Mouse (Mus musculus) left cerebral cortex, adult 2 months (tissue): ENCODE results near the gene Cog7. TPM values are rescaled to one million over a fixed set of nuclear protein-coding genes. Genes with fewer than 3 reads are reported as not detected.

Source experiments
- DNase-seq, 2 experiments: peaks; one replicate each; pipeline ENCODE4 v3.0.0; 2021 to 2022; ENCODE audit warnings: low spot score in 2 of 2, mixed read lengths in 1 of 2; ENCODE audit errors: extremely low spot score in 1 of 2
- H3K27ac ChIP-seq: fragments of 200-600 bp; 2 replicates; pipeline ENCODE4 v1.8.1; 2022
- H3K4me3 ChIP-seq: fragments of 200-600 bp; 2 replicates; pipeline ENCODE4 v1.8.1; 2022
- CTCF ChIP-seq: fragments of 200-600 bp; IDR thresholded peaks from 2 replicates; pipeline ENCODE4 v1.8.1; 2022; ENCODE audit warnings: antibody characterized with exemption, mild to moderate bottlenecking, moderate library complexity
- intact Hi-C: fragments of 180-260 bp; cut with DNase I; formaldehyde crosslinking; loops from one replicate; pipeline ENCODE4 v1.15.1; 2025
- total RNA-seq, 2 experiments: library from RNA; stranded (reverse); gene quantifications; 2 replicates each; pipeline ENCODE4 v1.2.3; 2021

Cog7 gene
- total RNA-seq, 2 experiments from 2014 or later = 45.5 to 45.8 TPM

DNA sequence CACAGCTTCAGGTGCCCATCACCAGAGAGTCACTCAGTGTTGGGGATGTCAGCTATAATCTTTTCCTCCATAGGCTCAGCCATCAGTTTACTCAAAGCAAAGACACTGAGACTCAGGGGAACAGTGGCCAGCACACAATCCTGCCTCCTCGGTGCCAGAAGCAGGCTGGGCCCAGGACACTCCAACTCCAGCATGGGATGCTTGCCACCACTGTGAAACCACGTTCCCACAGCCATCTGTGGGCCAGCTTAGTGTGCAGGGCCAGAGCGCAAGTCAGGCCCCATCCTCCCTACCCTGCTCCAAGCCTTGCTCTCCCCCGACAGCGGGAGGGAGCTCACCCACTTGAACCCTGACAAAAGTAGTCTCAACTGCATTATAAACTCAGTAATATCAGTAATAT lies 35.3 kb downstream of the Cog7 start:
- no peak overlapping the region for H3K4me3 ChIP-seq
- intact Hi-C loops = no loop called here
- no peak for DNase-seq
- H3K27ac ChIP-seq = no peak overlapping the region
- no peak for TF ChIP-seq CTCF

DNA sequence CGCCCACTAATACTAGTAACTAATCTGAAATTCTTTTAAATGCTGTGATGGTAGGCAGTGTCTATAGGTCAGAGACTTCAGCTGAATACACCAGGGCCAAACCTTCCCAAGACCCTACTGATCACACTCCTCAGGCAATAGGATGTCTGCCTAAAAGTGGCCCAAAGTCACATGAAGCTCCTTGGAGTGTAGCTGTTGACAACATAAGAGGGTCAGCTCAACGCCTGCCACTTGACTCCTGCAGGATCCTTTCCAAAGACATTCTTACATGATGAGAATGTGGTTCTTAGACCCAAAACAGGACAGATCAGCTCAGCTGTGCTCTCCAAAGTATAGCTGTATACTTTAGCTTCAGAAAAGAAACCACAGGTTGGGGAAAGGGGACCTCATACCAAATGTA lies 39.1 kb downstream of the Cog7 start:
- TF ChIP-seq CTCF = no peak
- DNase-seq = no peak
- intact Hi-C loops = no loop called here

DNA sequence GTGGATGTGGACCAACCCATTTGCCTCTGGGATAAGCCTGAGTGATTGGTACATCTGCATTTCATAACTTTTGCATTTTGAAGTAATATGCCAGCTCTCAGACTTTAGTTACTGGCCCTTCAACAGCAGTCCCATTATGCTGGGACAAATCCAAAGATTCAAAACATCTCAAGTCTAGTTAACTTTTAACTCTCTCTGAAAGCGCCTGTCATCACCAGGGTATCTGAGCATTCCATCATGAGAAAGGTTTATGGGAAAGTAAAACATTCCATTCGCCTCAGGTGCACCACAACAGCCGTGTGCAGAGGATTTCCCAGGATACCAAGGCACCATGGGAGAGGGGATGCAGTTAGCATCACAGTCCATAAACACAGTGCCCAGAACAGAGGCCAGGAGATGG lies 39.9 kb downstream of the Cog7 start:
- Histone ChIP-seq H3K4me3 (no peak overlapping the region), H3K27ac (no peak overlapping the region)
- DNase-seq = no peak
- no peak for TF ChIP-seq CTCF
- intact Hi-C loops = no loop called here

More for the DNA sequence above, 39.1 kb downstream of the Cog7 start:
- no peak overlapping the region for H3K4me3 ChIP-seq
- H3K27ac ChIP-seq = no peak overlapping the region

DNA sequence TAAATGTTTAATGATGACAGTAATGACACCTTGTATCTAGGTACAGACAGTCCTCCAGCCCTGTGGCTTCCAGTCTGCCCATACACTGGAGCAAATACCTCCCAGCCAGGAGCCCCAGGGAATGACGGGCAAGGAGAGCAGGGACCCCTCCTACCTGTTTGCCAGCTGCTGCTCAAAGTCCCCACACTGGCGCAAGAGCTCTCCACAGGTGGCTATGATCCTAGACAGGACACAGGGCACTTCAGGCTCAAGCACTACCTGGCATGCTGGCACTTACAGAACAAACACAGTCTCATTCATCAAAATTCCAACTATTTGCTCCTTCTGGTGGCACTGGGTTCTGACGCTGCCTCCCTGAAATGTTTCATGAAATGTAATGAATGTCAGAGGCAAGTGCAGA lies 40.5 kb downstream of the Cog7 start:
- Histone ChIP-seq H3K27ac (no peak overlapping the region), H3K4me3 (no peak overlapping the region)
- DNase-seq = no peak
- intact Hi-C loops = no loop called here
- TF ChIP-seq CTCF = no peak

DNA sequence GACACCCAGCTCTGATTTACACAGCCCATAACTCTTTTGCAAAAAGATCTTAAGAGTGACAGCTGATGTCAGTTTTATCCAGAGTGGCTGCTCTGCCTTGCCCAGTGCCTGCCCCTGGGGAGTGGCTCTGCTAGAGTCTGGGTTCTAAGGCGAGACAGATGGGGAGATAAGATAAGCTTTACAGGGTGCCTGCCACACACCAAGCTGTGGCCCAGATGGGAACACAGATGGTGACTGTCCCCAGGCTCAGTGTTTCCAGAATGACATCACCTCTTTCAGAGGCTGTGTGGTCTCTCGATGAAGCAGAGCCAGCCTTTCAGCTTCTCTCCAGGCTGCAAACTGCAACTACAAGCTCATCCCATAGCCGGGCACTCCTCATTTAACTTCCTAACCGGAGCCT lies 41.8 kb downstream of the Cog7 start:
- Histone ChIP-seq H3K27ac (no peak overlapping the region; the same call in 1 of the 2 replicates), H3K4me3 (no peak overlapping the region)
- TF ChIP-seq CTCF = no peak; the same call in 1 of the 2 replicates
- DNase-seq = peak; percentile 40 to 73
- intact Hi-C loops = loop anchor here (2.0 to 5.0 kb wide), 2 partner anchors 49 to 97 kb away; no protein-coding TSS in a partner anchor

DNA sequence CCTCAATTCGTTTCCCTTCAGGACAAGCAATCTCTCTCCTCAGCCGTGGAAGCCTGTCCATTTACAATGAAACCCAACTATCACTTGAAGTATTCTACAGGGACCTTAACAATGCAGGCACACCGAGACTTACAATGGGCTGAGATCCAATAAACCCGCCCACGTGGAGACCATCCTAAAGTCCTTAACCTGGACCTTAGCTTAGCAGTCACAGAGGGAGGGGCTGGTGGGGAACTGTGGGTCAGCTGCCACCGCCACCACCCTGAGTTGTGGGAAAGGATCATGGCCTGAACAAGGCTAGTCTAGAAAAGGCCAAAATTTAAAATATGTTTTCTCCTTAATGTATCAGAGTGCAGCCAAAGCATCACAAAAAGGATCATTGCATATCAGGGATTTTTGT lies 42.3 kb downstream of the Cog7 start:
- intact Hi-C loops = loop anchor here (2.0 to 5.0 kb wide), 2 partner anchors 48 to 97 kb away; no protein-coding TSS in a partner anchor
- TF ChIP-seq CTCF = no peak
- Histone ChIP-seq H3K4me3 (no peak overlapping the region), H3K27ac (no peak overlapping the region; the same call in 1 of the 2 replicates)
- no peak for DNase-seq

DNA sequence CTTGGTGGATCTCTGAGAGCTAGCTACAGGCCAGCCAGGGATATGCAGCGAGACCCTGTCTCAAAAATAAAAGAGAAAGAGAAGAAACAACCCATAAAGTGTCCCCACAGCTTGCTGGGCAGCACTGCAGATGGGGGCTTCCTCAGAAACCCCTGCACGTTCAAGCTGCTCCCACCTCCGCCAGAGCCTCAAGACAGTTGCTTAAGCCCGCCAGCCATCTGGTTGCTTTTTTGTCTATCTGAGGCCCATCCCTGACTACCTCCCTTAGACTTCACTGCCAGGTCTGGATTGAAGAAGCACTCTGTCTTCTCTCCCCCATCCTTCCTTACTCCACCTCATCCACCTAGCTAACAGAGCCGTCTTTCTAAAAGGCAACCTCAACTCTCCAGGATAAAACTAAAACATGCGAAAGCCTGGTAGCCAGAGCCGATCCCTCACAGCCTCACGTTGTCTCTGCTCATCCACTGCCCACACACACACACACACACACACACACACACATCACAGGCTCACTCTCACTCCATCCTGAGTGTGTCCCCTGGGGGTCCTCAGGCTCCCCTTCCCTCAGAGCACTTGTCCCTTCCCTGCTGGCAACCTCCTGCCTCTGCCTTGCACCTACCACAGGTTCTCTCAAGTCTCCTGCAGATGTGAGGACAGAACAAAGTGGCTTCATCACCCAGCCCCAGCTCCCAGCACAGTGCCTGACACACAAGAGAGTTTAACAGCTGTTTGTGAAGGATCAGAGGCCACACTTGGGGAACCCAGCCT lies 43.2 kb downstream of the Cog7 start:
- Histone ChIP-seq H3K27ac (no peak overlapping the region; the same call in 1 of the 2 replicates), H3K4me3 (no peak overlapping the region)
- DNase-seq = no peak
- TF ChIP-seq CTCF = no peak
- intact Hi-C loops = loop anchor here (2.0 to 5.0 kb wide), 2 partner anchors 48 to 96 kb away; no protein-coding TSS in a partner anchor

DNA sequence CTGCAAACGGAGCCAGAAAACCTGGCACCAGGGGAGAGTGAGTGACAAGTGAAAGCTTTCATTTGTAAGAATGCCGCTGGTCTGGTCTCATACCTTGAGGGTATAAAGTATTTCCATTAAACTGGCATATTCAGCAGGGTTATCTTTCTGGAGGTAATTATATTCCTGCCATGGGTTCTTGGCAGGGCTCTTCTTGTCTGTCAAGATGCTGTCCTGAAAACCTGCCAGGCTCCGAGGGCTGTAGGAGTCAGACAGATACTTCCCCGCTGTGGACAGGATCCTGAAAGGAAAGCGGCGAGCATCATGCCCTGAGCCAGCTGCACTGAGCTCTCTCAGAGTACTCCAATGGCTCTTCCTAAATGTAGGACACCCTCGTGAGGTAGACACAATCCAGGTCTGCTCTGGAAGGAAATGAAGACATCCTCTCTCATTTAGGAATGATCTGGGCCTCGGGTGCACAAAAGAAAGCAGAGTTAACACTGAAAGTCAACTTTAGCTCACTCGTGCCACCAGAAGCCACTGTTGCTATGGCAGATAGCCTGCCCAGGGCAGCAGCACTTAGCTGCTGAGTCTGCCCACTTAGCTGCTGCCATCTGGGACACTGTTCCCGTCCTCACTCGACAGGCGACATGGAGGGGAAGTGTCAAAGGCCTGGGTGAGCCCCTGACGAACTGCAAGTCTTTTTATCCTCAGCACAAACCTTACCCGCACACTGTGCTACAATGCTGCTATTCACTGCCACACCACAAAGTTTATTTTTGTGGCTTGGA lies 44.5 kb downstream of the Cog7 start:
- Histone ChIP-seq H3K27ac (peak overlapping the region; percentile 10; the same call in 1 of the 2 replicates), H3K4me3 (no peak overlapping the region)
- intact Hi-C loops = loop anchor here (5.0 kb wide), 1 partner anchor 95 kb away; no protein-coding TSS in a partner anchor
- TF ChIP-seq CTCF = no peak
- DNase-seq = no peak

DNA sequence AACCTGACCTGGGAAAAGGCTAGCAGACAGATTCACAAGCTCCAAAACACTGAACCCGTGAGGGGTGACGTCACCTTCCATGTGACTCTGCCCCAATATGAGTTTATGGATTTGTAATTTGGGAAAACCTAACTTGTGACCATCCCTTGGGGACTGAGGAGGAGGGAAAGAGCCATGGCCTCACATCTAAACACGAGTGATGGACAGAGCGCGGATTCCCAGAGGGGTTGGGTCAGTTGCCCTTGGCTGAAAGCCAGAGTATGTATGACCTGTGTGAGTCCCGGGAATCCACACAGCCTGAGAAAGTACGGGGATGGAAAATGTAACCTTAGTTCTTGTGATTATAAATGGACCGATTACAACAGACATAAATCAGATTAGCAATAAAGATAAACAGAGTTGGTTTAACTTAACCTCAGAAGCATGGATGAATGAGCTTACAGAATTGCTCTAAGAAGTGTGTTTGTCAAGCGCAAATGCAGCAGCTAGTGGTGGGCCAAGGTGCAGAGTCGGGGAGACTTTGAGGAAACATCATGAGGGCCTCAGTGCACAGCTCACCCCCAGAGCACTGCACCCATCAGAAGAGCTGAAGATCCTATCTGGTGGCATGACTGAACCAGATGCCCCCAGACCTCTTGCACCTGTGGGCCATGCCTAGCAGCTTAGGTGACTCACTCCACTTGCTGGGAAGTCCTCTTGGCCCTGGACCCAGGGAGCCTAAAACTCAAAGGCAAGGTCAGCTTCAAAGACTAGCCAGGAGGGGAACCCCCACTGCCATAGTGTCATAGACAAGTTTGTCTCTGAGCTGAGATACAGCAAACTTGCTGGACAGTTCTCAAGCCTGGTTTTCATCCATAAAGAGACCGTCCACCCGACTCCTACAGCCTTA lies 45.4 kb downstream of the Cog7 start:
- H3K27ac ChIP-seq = no peak overlapping the region
- intact Hi-C loops = loop anchor here (5.0 kb wide), 1 partner anchor 94 kb away; no protein-coding TSS in a partner anchor

DNA sequence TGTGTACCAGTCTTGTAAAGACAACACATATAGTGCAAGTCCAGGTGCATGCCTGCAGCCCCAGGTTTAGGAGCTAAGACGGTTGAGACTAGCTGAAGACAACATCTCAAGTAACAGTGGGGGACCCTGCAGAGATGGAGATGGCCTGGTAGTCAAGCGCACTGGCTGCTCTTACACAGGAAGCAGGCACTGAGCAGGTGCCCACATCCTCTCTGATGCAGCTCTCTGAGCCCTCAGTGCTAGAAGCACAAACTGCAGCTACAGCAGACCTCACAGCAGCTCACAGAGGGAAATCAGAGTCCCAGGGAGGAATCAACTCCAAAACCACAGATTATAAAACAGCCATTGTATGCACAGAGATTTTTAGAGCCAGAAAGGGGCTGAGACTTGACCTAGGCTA lies 47.2 kb downstream of the Cog7 start:
- Histone ChIP-seq H3K27ac (no peak overlapping the region), H3K4me3 (no peak overlapping the region)
- no peak for DNase-seq
- no peak for TF ChIP-seq CTCF
- intact Hi-C loops = no loop called here

More for the DNA sequence above, 45.4 kb downstream of the Cog7 start:
- no peak for DNase-seq
- H3K4me3 ChIP-seq = no peak overlapping the region
- TF ChIP-seq CTCF = no peak

DNA sequence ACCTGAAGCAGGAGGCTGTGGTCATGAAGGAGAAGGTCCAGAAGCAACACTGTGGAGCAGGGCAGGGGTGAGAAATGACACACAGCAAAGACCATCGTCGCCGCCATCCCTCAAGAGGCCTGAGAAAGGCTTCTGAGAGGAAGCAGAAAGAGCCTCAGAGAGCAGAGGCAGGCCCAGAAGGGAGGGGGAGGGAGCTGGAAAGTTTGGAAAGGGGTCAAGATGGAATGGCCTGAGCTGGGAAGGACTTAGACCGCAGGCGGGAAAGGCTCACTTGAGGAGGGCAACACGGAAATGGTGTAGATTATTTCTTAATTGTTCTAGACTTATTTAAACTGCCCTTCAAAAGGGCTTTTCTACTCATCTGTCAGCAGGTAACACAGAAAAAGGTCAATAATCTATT lies 47.8 kb downstream of the Cog7 start:
- H3K27ac ChIP-seq = no peak overlapping the region
- DNase-seq = no peak
- no peak for TF ChIP-seq CTCF
- intact Hi-C loops = no loop called here
- no peak overlapping the region for H3K4me3 ChIP-seq
